Comparison of ENCODE assay signal across 8 mouse cellular contexts in the genomic region with DNA sequence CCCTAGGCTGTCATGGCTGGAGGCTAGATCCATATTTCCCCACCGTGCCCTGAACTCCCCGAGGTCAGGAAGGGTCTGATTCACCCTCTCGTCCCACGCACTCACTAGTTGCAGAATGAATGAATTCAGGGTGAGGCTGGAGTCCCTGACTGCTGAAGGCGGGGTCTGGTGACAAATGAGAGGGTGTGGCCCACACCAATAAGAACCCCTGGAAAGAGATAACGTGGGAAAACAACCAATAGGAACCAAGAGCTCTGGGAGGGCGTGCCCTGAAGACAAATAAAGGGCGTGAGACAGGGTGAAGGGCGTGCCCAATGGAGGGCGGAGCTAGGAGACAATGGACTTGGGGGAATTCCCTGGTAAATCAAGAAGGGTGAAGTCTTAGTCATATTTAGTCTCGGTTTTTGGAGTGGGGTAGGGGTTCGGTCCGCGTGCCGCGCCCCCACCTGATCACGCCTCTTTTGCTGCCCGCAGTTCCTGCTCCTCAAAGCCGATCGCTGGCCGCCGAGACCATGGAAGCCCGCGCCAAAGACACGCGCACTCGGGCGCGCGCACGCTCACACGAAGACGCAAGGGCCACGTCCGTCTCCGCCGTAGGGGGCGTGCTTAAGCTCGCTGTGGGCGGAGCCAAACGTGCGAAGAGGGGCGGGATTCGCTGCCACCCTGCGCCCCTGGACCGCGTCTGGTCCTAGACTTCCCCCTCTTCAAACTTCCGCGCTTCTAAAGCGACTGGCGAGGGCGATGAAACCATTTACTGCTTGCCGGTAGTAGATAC. TPM values are rescaled to one million over a fixed set of nuclear protein-coding genes. Genes with fewer than 3 reads are reported as not detected.
DNase-seq lines count a peak whose midpoint lies in the region; ATAC-seq and TF ChIP-seq lines count a peak whose summit lies in the region.

No protein-coding gene starts in this region.

- under 1% methylated on average over 53 of the region's 53 CpGs for WGBS in bone marrow, adult 2 months
- under 1% methylated on average over 53 of the region's 53 CpGs for WGBS in heart, embryonic 10.5 days
- under 1% methylated on average over 53 of the region's 53 CpGs for WGBS in kidney, embryonic 15.5 days

- H3K9ac ChIP-seq in kidney, embryonic 15.5 days: peak overlapping the region; percentile 47

- peaks cover 52% of the 10 kb centered on the region for H3K27me3 ChIP-seq in heart, embryonic 10.5 days (ENCODE audit: insufficient read depth, poor library complexity, severe bottlenecking)
- peaks cover 11% of the 10 kb centered on the region for H3K27me3 ChIP-seq in kidney, embryonic 15.5 days

- H3K9me3 ChIP-seq in heart, embryonic 10.5 days: no peaks in the 10 kb centered on the region
- H3K9me3 ChIP-seq in kidney, embryonic 15.5 days (replicated peaks): no peaks in the 10 kb centered on the region

- H3K27ac ChIP-seq in bone marrow, adult 2 months (ENCODE audit: control insufficient read depth, insufficient read depth, low read depth, low read length, poor library complexity): peak overlapping the region; percentile 51
- peak overlapping the region; percentile 55 for H3K27ac ChIP-seq in embryonic fibroblast, embryonic 13.5 days (ENCODE audit: insufficient read depth, low read length)
- H3K27ac ChIP-seq in heart, embryonic 10.5 days: peak overlapping the region; percentile 89
- H3K27ac ChIP-seq in kidney, embryonic 15.5 days: peak overlapping the region; percentile 85

- peak overlapping the region; percentile 80 for H3K4me3 ChIP-seq in bone marrow, adult 2 months (replicated peaks; ENCODE audit: control insufficient read depth, low read depth, low read length)
- peak overlapping the region; percentile 37 for H3K4me3 ChIP-seq in embryonic fibroblast, embryonic 13.5 days (ENCODE audit: insufficient read depth, low read length)
- peak overlapping the region; percentile 66 for H3K4me3 ChIP-seq in heart, embryonic 10.5 days
- peak overlapping the region; percentile 59 for H3K4me3 ChIP-seq in kidney, embryonic 15.5 days (replicated peaks)

- peak overlapping the region; percentile 87 for H3K4me2 ChIP-seq in kidney, embryonic 15.5 days

- peaks cover 4% of the 10 kb centered on the region for H3K4me1 ChIP-seq in bone marrow, adult 2 months (ENCODE audit: control insufficient read depth, insufficient read depth, low read length)
- no peaks in the 10 kb centered on the region for H3K4me1 ChIP-seq in embryonic fibroblast, embryonic 13.5 days (ENCODE audit: control insufficient read depth, insufficient read depth, low read length)
- H3K4me1 ChIP-seq in heart, embryonic 10.5 days: peaks cover 28% of the 10 kb centered on the region
- peaks cover 29% of the 10 kb centered on the region for H3K4me1 ChIP-seq in kidney, embryonic 15.5 days

- peak; percentile 18; the same call in 1 of the 2 replicates for TF ChIP-seq CTCF in bone marrow, adult 2 months (IDR thresholded peaks at IDR 0.05; ENCODE audit: control insufficient read depth, insufficient read depth, low read length)
- no peak for TF ChIP-seq CTCF in embryonic fibroblast, embryonic 13.5 days (IDR thresholded peaks at IDR 0.05; ENCODE audit: borderline replicate concordance, insufficient read depth, low read length)

- peak; percentile 99 for DNase-seq in 416B (ENCODE audit: low read depth)
- peak; percentile 97 for DNase-seq in heart, embryonic 10.5 days (ENCODE audit: low spot score)
- peak; percentile 88 for DNase-seq in liver
- DNase-seq in spleen, postnatal 4 days (ENCODE audit: low spot score in 2 of 2): peak; percentile 91 to 95

- peaks cover 11% of the 10 kb centered on the region; the same call in 1 of the 2 replicates for H3K36me3 ChIP-seq in heart, embryonic 10.5 days
- H3K36me3 ChIP-seq in kidney, embryonic 15.5 days: no peaks in the 10 kb centered on the region; the same call in 1 of the 2 replicates

- ATAC-seq in kidney, embryonic 15.5 days (replicated peaks; ENCODE audit: low FRiP score): peak; percentile 93
- peak; percentile 80 for ATAC-seq in monocyte, adult 5-6 weeks (replicated peaks; ENCODE audit: insufficient number of reproducible peaks, low FRiP score, low TSS enrichment, poor library complexity, severe bottlenecking)

- peak; percentile 66; the same call in 1 of the 2 replicates for TF ChIP-seq POLR2A in bone marrow, adult 2 months (IDR thresholded peaks at IDR 0.05; ENCODE audit: borderline replicate concordance, control insufficient read depth, low read depth, low read length)
- TF ChIP-seq POLR2A in embryonic fibroblast, embryonic 13.5 days (IDR thresholded peaks at IDR 0.05; ENCODE audit: low read depth, low read length): peak; percentile 70

RNA-seq across cellular contexts. Expression of a gene that starts 0.5 kb away (rescaled TPM):
- 1.5 and 2.2 TPM in 2 replicates for polyA plus RNA-seq in bone marrow, adult 2 months (2011; ENCODE audit: insufficient read depth, insufficient read length, low replicate concordance, missing spikeins)
- 5.2 and 6.2 TPM in 2 replicates for polyA plus RNA-seq in embryonic fibroblast, embryonic 13.5 days (2011; ENCODE audit: insufficient read length, low read depth, missing spikeins)
- 7.4 and 8.6 TPM in 2 replicates for polyA plus RNA-seq in heart, embryonic 10.5 days (2016; fragmentation: Nextera tagmentation; extraction: Ambion mirVana)
- polyA plus RNA-seq in kidney, embryonic 15.5 days (2015; fragmentation: Nextera tagmentation; extraction: Ambion mirVana): 10.6 and 12.6 TPM in 2 replicates
- 0.64 to 1.3 TPM in 2 of 3 replicates, not detected in the other for total RNA-seq in monocyte, adult 5-6 weeks (2017)

RNA-seq across cellular contexts. Expression of a gene that starts 6.8 kb away (rescaled TPM):
- 5.7 and 10.4 TPM in 2 replicates for polyA plus RNA-seq in bone marrow, adult 2 months (2011; ENCODE audit: insufficient read depth, insufficient read length, low replicate concordance, missing spikeins)
- polyA plus RNA-seq in embryonic fibroblast, embryonic 13.5 days (2011; ENCODE audit: insufficient read length, low read depth, missing spikeins): 0.55 TPM in 1 of 2 replicates, not detected in the other
- 16.7 and 18.9 TPM in 2 replicates for polyA plus RNA-seq in heart, embryonic 10.5 days (2016; fragmentation: Nextera tagmentation; extraction: Ambion mirVana)
- 21.6 and 25.4 TPM in 2 replicates for polyA plus RNA-seq in kidney, embryonic 15.5 days (2015; fragmentation: Nextera tagmentation; extraction: Ambion mirVana)
- 0.43 to 0.49 TPM in 2 of 3 replicates, not detected in the other for total RNA-seq in monocyte, adult 5-6 weeks (2017)

RNA-seq across cellular contexts. Expression of a gene that starts 8.3 kb away (rescaled TPM):
- 108 and 115 TPM in 2 replicates for polyA plus RNA-seq in bone marrow, adult 2 months (2011; ENCODE audit: insufficient read depth, insufficient read length, low replicate concordance, missing spikeins)
- polyA plus RNA-seq in embryonic fibroblast, embryonic 13.5 days (2011; ENCODE audit: insufficient read length, low read depth, missing spikeins): 42.6 and 43.9 TPM in 2 replicates
- polyA plus RNA-seq in heart, embryonic 10.5 days (2016; fragmentation: Nextera tagmentation; extraction: Ambion mirVana): 91.4 and 114 TPM in 2 replicates
- 88.8 and 103 TPM in 2 replicates for polyA plus RNA-seq in kidney, embryonic 15.5 days (2015; fragmentation: Nextera tagmentation; extraction: Ambion mirVana)
- 19.7 to 52.7 TPM (median 21.0 TPM) in 3 replicates for total RNA-seq in monocyte, adult 5-6 weeks (2017)

RNA-seq across cellular contexts. Expression of a gene that starts 13.2 kb away (rescaled TPM):
- 0.70 TPM in 1 of 2 replicates, not detected in the other for polyA plus RNA-seq in bone marrow, adult 2 months (2011; ENCODE audit: insufficient read depth, insufficient read length, low replicate concordance, missing spikeins)
- polyA plus RNA-seq in embryonic fibroblast, embryonic 13.5 days (2011; ENCODE audit: insufficient read length, low read depth, missing spikeins): 3.0 and 3.4 TPM in 2 replicates
- 1.2 and 1.3 TPM in 2 replicates for polyA plus RNA-seq in heart, embryonic 10.5 days (2016; fragmentation: Nextera tagmentation; extraction: Ambion mirVana)
- 0.84 and 1.1 TPM in 2 replicates for polyA plus RNA-seq in kidney, embryonic 15.5 days (2015; fragmentation: Nextera tagmentation; extraction: Ambion mirVana)
- total RNA-seq in monocyte, adult 5-6 weeks (2017): not detected in 3 replicates

RNA-seq across cellular contexts. Expression of a gene that starts 16.3 kb away (rescaled TPM):
- 8.2 and 11.5 TPM in 2 replicates for polyA plus RNA-seq in bone marrow, adult 2 months (2011; ENCODE audit: insufficient read depth, insufficient read length, low replicate concordance, missing spikeins)
- polyA plus RNA-seq in embryonic fibroblast, embryonic 13.5 days (2011; ENCODE audit: insufficient read length, low read depth, missing spikeins): 1.6 and 2.5 TPM in 2 replicates
- 3.9 and 4.4 TPM in 2 replicates for polyA plus RNA-seq in heart, embryonic 10.5 days (2016; fragmentation: Nextera tagmentation; extraction: Ambion mirVana)
- 10.6 and 11.5 TPM in 2 replicates for polyA plus RNA-seq in kidney, embryonic 15.5 days (2015; fragmentation: Nextera tagmentation; extraction: Ambion mirVana)
- total RNA-seq in monocyte, adult 5-6 weeks (2017): 0.21 to 2.5 TPM (median 1.3 TPM) in 3 replicates

Comparison
In these comparisons a context has a peak if more than half of its experiments do, and no peak if none do; other contexts are left out.
1. Peak in every context shown above with its lines: DNase-seq, ATAC-seq, H3K4me3 ChIP-seq and H3K27ac ChIP-seq.